Mouse (Mus musculus): ENCODE results near the gene Serpinb13.

GRCm38 (mm10) chr1:107001754-107002153 is 21.0 kb downstream of the Serpinb13 start:
- TF ChIP-seq CTCF (IDR thresholded peaks at IDR 0.05; ENCODE audit: low read depth, low read length), result no peak
- TF ChIP-seq TAL1 (conservative IDR thresholded peaks at IDR 0.05; ENCODE audit: low read depth, low read length), result no peak
- TF ChIP-seq GATA1 (IDR thresholded peaks at IDR 0.05; ENCODE audit: borderline replicate concordance, low read length), result no peak
- no peak for TF ChIP-seq POLR2AphosphoS5 (IDR thresholded peaks at IDR 0.05; ENCODE audit: insufficient replicate concordance, low read depth, low read length)
